Mouse (Mus musculus): ENCODE measurements around the gene Glud1. TPM values are rescaled to one million over a fixed set of nuclear protein-coding genes. Genes with fewer than 3 reads are reported as not detected.

The Glud1 gene
- total and polyA plus RNA-seq, 3 experiments = 57.1 to 125 (median 92.3) TPM

DNA sequence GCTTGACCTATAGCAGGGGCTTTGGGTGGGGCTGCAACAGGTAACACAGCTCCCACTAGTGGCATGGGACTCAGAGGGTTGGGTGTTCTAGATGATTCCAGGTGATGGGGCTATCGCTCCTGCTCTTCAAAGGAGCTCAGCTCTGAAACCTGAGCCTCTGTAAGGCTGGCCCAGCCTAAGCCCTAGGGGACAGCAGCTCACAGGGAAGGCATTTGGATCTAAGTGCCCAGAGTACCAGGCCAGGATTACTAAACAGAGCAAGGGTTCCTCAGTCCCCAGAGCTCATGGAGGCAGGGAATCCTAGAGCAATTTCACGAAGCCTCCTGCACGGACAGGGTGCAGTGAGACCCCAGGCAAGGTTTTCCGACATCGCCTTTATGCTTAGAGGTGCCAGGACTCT lies 65.4 kb downstream of the Glud1 start:
- no peaks in the 10 kb centered on the region for H3K27me3 ChIP-seq (ENCODE audit: control insufficient read depth in 1 of 2, insufficient read depth in 2 of 2, low read length in 2 of 2)
- H3K27ac ChIP-seq (ENCODE audit: control insufficient read depth, low read depth, low read length) = no peak overlapping the region
- H3K36me3 ChIP-seq (ENCODE audit: control insufficient read depth in 1 of 2, insufficient read depth in 2 of 2, low read length in 2 of 2) = no peaks in the 10 kb centered on the region
- H3K9ac ChIP-seq (ENCODE audit: control insufficient read depth, low read depth, low read length, poor library complexity, severe bottlenecking) = no peak overlapping the region
- no peaks in the 10 kb centered on the region for H3K4me1 ChIP-seq (ENCODE audit: control insufficient read depth in 1 of 2, insufficient read depth in 2 of 2, low read length in 2 of 2)
- H3K9me3 ChIP-seq (replicated peaks; ENCODE audit: insufficient read depth, low read length) = no peaks in the 10 kb centered on the region
- H3K4me3 ChIP-seq (ENCODE audit: control insufficient read depth in 1 of 2, insufficient read depth in 1 of 2, low read depth in 2 of 2, low read length in 2 of 2) = no peak overlapping the region
- no peak for TF ChIP-seq CTCF (IDR thresholded peaks at IDR 0.05 in 2 of 3, conservative IDR thresholded peaks at IDR 0.05 in 1 of 3; ENCODE audit: control insufficient read depth in 1 of 3, insufficient read depth in 1 of 3, low read depth in 2 of 3, low read length in 3 of 3, poor library complexity in 1 of 3, severe bottlenecking in 1 of 3)
- TF ChIP-seq RAD21 (IDR thresholded peaks at IDR 0.05; ENCODE audit: low read depth, low read length) = no peak
- TF ChIP-seq SIN3A (IDR thresholded peaks at IDR 0.05; ENCODE audit: low read length) = no peak
- no peak for TF ChIP-seq JUND (IDR thresholded peaks at IDR 0.05; ENCODE audit: low read depth, low read length)
- TF ChIP-seq TBP (IDR thresholded peaks at IDR 0.05; ENCODE audit: low read depth, low read length) = no peak
- H3K79me2 ChIP-seq (ENCODE audit: control insufficient read depth, insufficient read depth, low read length, poor library complexity) = no peaks in the 10 kb centered on the region
- no peak for DNase-seq (ENCODE audit: low read depth, low spot score)

- TF ChIP-seq SIN3A (IDR thresholded peaks at IDR 0.05; ENCODE audit: low read length) (no peak), JUND (IDR thresholded peaks at IDR 0.05; ENCODE audit: low read depth, low read length) (no peak)
- Histone ChIP-seq H3K27me3 (ENCODE audit: control insufficient read depth in 1 of 2, insufficient read depth in 2 of 2, low read length in 2 of 2) (no peaks in the 10 kb centered on the region), H3K27ac (ENCODE audit: control insufficient read depth, low read depth, low read length) (no peak overlapping the region), H3K36me3 (ENCODE audit: control insufficient read depth in 1 of 2, insufficient read depth in 2 of 2, low read length in 2 of 2) (no peaks in the 10 kb centered on the region), H3K9me3 (replicated peaks; ENCODE audit: insufficient read depth, low read length) (no peaks in the 10 kb centered on the region), H3K79me2 (ENCODE audit: control insufficient read depth, insufficient read depth, low read length, poor library complexity) (no peaks in the 10 kb centered on the region), H3K9ac (ENCODE audit: control insufficient read depth, low read depth, low read length, poor library complexity, severe bottlenecking) (no peak overlapping the region), H3K4me1 (ENCODE audit: control insufficient read depth in 1 of 2, insufficient read depth in 2 of 2, low read length in 2 of 2) (no peaks in the 10 kb centered on the region), H3K4me3 (ENCODE audit: control insufficient read depth in 1 of 2, insufficient read depth in 1 of 2, low read depth in 2 of 2, low read length in 2 of 2) (no peak overlapping the region)
- DNase-seq (ENCODE audit: low read depth, low spot score) = no peak
Observed at GRCm38 (mm10) chr14:34377121-34377520, 66.6 kb downstream of the Glud1 start.

GRCm38 (mm10) chr14:34378560-34379331 lies 68.2 kb downstream of the Glud1 start:
- no peaks in the 10 kb centered on the region for H3K27me3 ChIP-seq (ENCODE audit: control insufficient read depth in 1 of 2, insufficient read depth in 2 of 2, low read length in 2 of 2)
- TF ChIP-seq POLR2A (IDR thresholded peaks at IDR 0.05; ENCODE audit: control insufficient read depth in 1 of 2, insufficient read depth in 1 of 2, low read depth in 1 of 2, low read length in 2 of 2, poor library complexity in 1 of 2) = no peak
- no peak for TF ChIP-seq ZKSCAN1 (IDR thresholded peaks at IDR 0.05; ENCODE audit: low read depth, low read length)
- no peak for TF ChIP-seq POLR2AphosphoS2 (IDR thresholded peaks at IDR 0.05; ENCODE audit: low read length)
- TF ChIP-seq POLR2AphosphoS5 (IDR thresholded peaks at IDR 0.05; ENCODE audit: borderline replicate concordance, low read depth, low read length) = no peak
- no peak for TF ChIP-seq RCOR1 (IDR thresholded peaks at IDR 0.05; ENCODE audit: low read depth, low read length)
- no peak for TF ChIP-seq ZNF384 (IDR thresholded peaks at IDR 0.05; ENCODE audit: low read depth, low read length)
- TF ChIP-seq MEF2A (IDR thresholded peaks at IDR 0.05; ENCODE audit: extremely low read depth, insufficient replicate concordance, low read depth, low read length, poor library complexity, severe bottlenecking) = no peak
- no peak for TF ChIP-seq RAD21 (IDR thresholded peaks at IDR 0.05; ENCODE audit: low read depth, low read length)
- TF ChIP-seq NRF1 (IDR thresholded peaks at IDR 0.05; ENCODE audit: insufficient read depth, low read depth, low read length, poor library complexity, severe bottlenecking) = no peak
- TF ChIP-seq MXI1 (IDR thresholded peaks at IDR 0.05; ENCODE audit: low read depth, low read length) = no peak
- no peak for TF ChIP-seq ZC3H11A (IDR thresholded peaks at IDR 0.05; ENCODE audit: low read depth, low read length)
- no peak for TF ChIP-seq UBTF (IDR thresholded peaks at IDR 0.05; ENCODE audit: borderline replicate concordance, insufficient read depth, low read depth, low read length)
- peaks cover 0 to 2% of the 10 kb centered on the region in 2 experiments; a peak in 1 of 4 replicates for H3K4me1 ChIP-seq (ENCODE audit: control insufficient read depth in 1 of 2, insufficient read depth in 2 of 2, low read length in 2 of 2)
- DNase-seq (ENCODE audit: low read depth, low spot score) = no peak
- no peaks in the 10 kb centered on the region for H3K36me3 ChIP-seq (ENCODE audit: control insufficient read depth in 1 of 2, insufficient read depth in 2 of 2, low read length in 2 of 2)
- no peak overlapping the region for H3K4me3 ChIP-seq (ENCODE audit: control insufficient read depth in 1 of 2, insufficient read depth in 1 of 2, low read depth in 2 of 2, low read length in 2 of 2)
- H3K9ac ChIP-seq (ENCODE audit: control insufficient read depth, low read depth, low read length, poor library complexity, severe bottlenecking) = no peak overlapping the region
- H3K27ac ChIP-seq (ENCODE audit: control insufficient read depth, low read depth, low read length) = no peak overlapping the region
- H3K79me2 ChIP-seq (ENCODE audit: control insufficient read depth, insufficient read depth, low read length, poor library complexity) = no peaks in the 10 kb centered on the region
- no peaks in the 10 kb centered on the region for H3K9me3 ChIP-seq (replicated peaks; ENCODE audit: insufficient read depth, low read length)
